Mouse (Mus musculus) heart, postnatal 14 days (tissue): ENCODE measurements around the gene Asb18. TPM values are rescaled to one million over a fixed set of nuclear protein-coding genes. Genes with fewer than 3 reads are reported as not detected.

Source experiments
- DNase-seq, 2 experiments: peaks; one replicate each; pipeline ENCODE4 v3.0.0; 2021 to 2022
- intact Hi-C: fragments of 180-260 bp; cut with DNase I; formaldehyde crosslinking; loops from one replicate; pipeline ENCODE4 v1.15.1; 2025
- total RNA-seq, 2 experiments: library from RNA; stranded (reverse); gene quantifications; 2 replicates each; pipeline ENCODE4 v1.2.3; 2021

Asb18 gene
- total RNA-seq, 2 experiments from 2014 or later, result 13.4 to 15.9 TPM

- intact Hi-C loops, result no loop called here
- no peak for DNase-seq
Measured at GRCm38 (mm10) chr1:89976411-89976810, 38.1 kb downstream of the Asb18 start.

GRCm38 (mm10) chr1:89974541-89974940 lies 39.9 kb downstream of the Asb18 start:
- intact Hi-C loops, result no loop called here
- no peak for DNase-seq

GRCm38 (mm10) chr1:89971848-89972247 lies 42.6 kb downstream of the Asb18 start:
- intact Hi-C loops, result no loop called here
- DNase-seq, result no peak

- intact Hi-C loops, result no loop called here
- no peak for DNase-seq
Measured at GRCm38 (mm10) chr1:89969714-89970110, 44.8 kb downstream of the Asb18 start.

- intact Hi-C loops, result no loop called here
- no peak for DNase-seq
Measured at GRCm38 (mm10) chr1:89969072-89969713, 45.3 kb downstream of the Asb18 start.

GRCm38 (mm10) chr1:89968111-89968851 lies 46.2 kb downstream of the Asb18 start:
- DNase-seq, result peak; percentile 19 to 20
- intact Hi-C loops, result no loop called here

GRCm38 (mm10) chr1:89967585-89967984 lies 46.9 kb downstream of the Asb18 start:
- intact Hi-C loops, result no loop called here
- DNase-seq, result no peak

- DNase-seq, result no peak
- intact Hi-C loops, result no loop called here
Measured at GRCm38 (mm10) chr1:89964426-89964825, 50.0 kb downstream of the Asb18 start.

GRCm38 (mm10) chr1:89963296-89963695 lies 51.2 kb downstream of the Asb18 start:
- DNase-seq, result no peak
- intact Hi-C loops, result no loop called here

GRCm38 (mm10) chr1:89962092-89962491 lies 52.4 kb downstream of the Asb18 start:
- no peak for DNase-seq
- intact Hi-C loops, result no loop called here

- DNase-seq, result no peak
- intact Hi-C loops, result no loop called here
Measured at GRCm38 (mm10) chr1:89959393-89959792, 55.1 kb downstream of the Asb18 start.

GRCm38 (mm10) chr1:89943202-89943601 lies 71.3 kb downstream of the Asb18 start:
- intact Hi-C loops, result loop anchor here (2.0 to 10.0 kb wide), 4 partner anchors 171 to 708 kb away; no protein-coding TSS in a partner anchor

GRCm38 (mm10) chr1:89942395-89942976 lies 72.0 kb downstream of the Asb18 start:
- intact Hi-C loops, result loop anchor here (1.0 to 10.0 kb wide), 5 partner anchors 170 to 708 kb away; no protein-coding TSS in a partner anchor
- DNase-seq, result no peak

More at GRCm38 (mm10) chr1:89943202-89943601, 71.3 kb downstream of the Asb18 start:
- peak; percentile 82 to 86 for DNase-seq

GRCm38 (mm10) chr1:89941701-89942381 lies 72.6 kb downstream of the Asb18 start:
- peak in 1 of 2 experiments; percentile 21 for DNase-seq
- intact Hi-C loops, result loop anchor here (1.0 to 10.0 kb wide), 6 partner anchors 83 to 707 kb away; no protein-coding TSS in a partner anchor

GRCm38 (mm10) chr1:89940961-89941524 lies 73.4 kb downstream of the Asb18 start:
- intact Hi-C loops, result loop anchor here (2.0 to 10.0 kb wide), 4 partner anchors 82 to 706 kb away; no protein-coding TSS in a partner anchor
- DNase-seq, result no peak

- peak; percentile 75 to 82 for DNase-seq
- intact Hi-C loops, result loop anchor here (2.0 to 10.0 kb wide), 4 partner anchors 81 to 705 kb away; no protein-coding TSS in a partner anchor
Measured at GRCm38 (mm10) chr1:89939981-89940726, 74.3 kb downstream of the Asb18 start.

- intact Hi-C loops, result no loop called here
- no peak for DNase-seq
Measured at GRCm38 (mm10) chr1:89939596-89939960, 74.9 kb downstream of the Asb18 start.

- DNase-seq, result no peak
- intact Hi-C loops, result no loop called here
Measured at GRCm38 (mm10) chr1:89938884-89939595, 75.4 kb downstream of the Asb18 start.
